Mouse (Mus musculus): Measurements from ENCODE around the gene Dtl. TPM values are rescaled to one million over a fixed set of nuclear protein-coding genes. Genes with fewer than 3 reads are reported as not detected.

Dtl gene
- polyA plus RNA-seq, 1 experiment from 2014 or later, result 39.9 TPM

GRCm38 (mm10) chr1:191569625-191570024, 5.7 kb downstream of the Dtl start:
- Histone ChIP-seq H3K27ac (ENCODE audit: low read length) (no peak overlapping the region), H3K27me3 (ENCODE audit: control insufficient read depth, insufficient read depth, low read length) (no peaks in the 10 kb centered on the region), H3K9ac (ENCODE audit: low read length) (no peak overlapping the region), H3K4me3 (replicated peaks; ENCODE audit: low read length) (no peak overlapping the region), H3K4me2 (ENCODE audit: low read depth, low read length) (no peak overlapping the region), H3K9me3 (replicated peaks; ENCODE audit: control insufficient read depth, low read length) (no peaks in the 10 kb centered on the region), H3K36me3 (ENCODE audit: control insufficient read depth, insufficient read depth, low read length) (no peaks in the 10 kb centered on the region), H3K4me1 (ENCODE audit: control insufficient read depth, insufficient read depth, low read length) (no peaks in the 10 kb centered on the region)
- WGBS, result 93% methylated on average over 2 of the region's 2 CpGs
- ATAC-seq (ENCODE audit: insufficient read depth, low FRiP score), result no peak

- 91% methylated on average over 1 of the region's 1 CpGs for WGBS
These were observed 7.5 kb downstream of the Dtl start for GRCm38 (mm10) chr1:191567859-191568258.

GRCm38 (mm10) chr1:191562823-191563365, 12.4 kb downstream of the Dtl start:
- Histone ChIP-seq H3K27me3 (ENCODE audit: control insufficient read depth, insufficient read depth, low read length) (no peaks in the 10 kb centered on the region), H3K9me3 (replicated peaks; ENCODE audit: control insufficient read depth, low read length) (no peaks in the 10 kb centered on the region), H3K27ac (ENCODE audit: low read length) (no peak overlapping the region), H3K36me3 (ENCODE audit: control insufficient read depth, insufficient read depth, low read length) (no peaks in the 10 kb centered on the region), H3K4me3 (replicated peaks; ENCODE audit: low read length) (no peak overlapping the region), H3K9ac (ENCODE audit: low read length) (no peak overlapping the region), H3K4me2 (ENCODE audit: low read depth, low read length) (no peak overlapping the region), H3K4me1 (ENCODE audit: control insufficient read depth, insufficient read depth, low read length) (no peaks in the 10 kb centered on the region)
- WGBS, result 58% methylated on average over 6 of the region's 6 CpGs
- ATAC-seq (ENCODE audit: insufficient read depth, low FRiP score), result no peak

More at GRCm38 (mm10) chr1:191567859-191568258, 7.5 kb downstream of the Dtl start:
- no peaks in the 10 kb centered on the region for H3K27me3 ChIP-seq (ENCODE audit: control insufficient read depth, insufficient read depth, low read length)
- H3K9me3 ChIP-seq (replicated peaks; ENCODE audit: control insufficient read depth, low read length), result no peaks in the 10 kb centered on the region
- H3K4me1 ChIP-seq (ENCODE audit: control insufficient read depth, insufficient read depth, low read length), result no peaks in the 10 kb centered on the region
- no peak overlapping the region for H3K4me2 ChIP-seq (ENCODE audit: low read depth, low read length)
- no peak overlapping the region for H3K27ac ChIP-seq (ENCODE audit: low read length)
- no peak for ATAC-seq (ENCODE audit: insufficient read depth, low FRiP score)
- H3K4me3 ChIP-seq (replicated peaks; ENCODE audit: low read length), result no peak overlapping the region
- no peak overlapping the region for H3K9ac ChIP-seq (ENCODE audit: low read length)
- H3K36me3 ChIP-seq (ENCODE audit: control insufficient read depth, insufficient read depth, low read length), result no peaks in the 10 kb centered on the region

- Histone ChIP-seq H3K4me1 (ENCODE audit: control insufficient read depth, insufficient read depth, low read length) (no peaks in the 10 kb centered on the region), H3K4me3 (replicated peaks; ENCODE audit: low read length) (no peak overlapping the region), H3K36me3 (ENCODE audit: control insufficient read depth, insufficient read depth, low read length) (peaks cover 6% of the 10 kb centered on the region), H3K9me3 (replicated peaks; ENCODE audit: control insufficient read depth, low read length) (no peaks in the 10 kb centered on the region), H3K27me3 (ENCODE audit: control insufficient read depth, insufficient read depth, low read length) (no peaks in the 10 kb centered on the region), H3K9ac (ENCODE audit: low read length) (no peak overlapping the region), H3K4me2 (ENCODE audit: low read depth, low read length) (no peak overlapping the region), H3K27ac (ENCODE audit: low read length) (no peak overlapping the region)
- WGBS, result 85% methylated on average over 5 of the region's 5 CpGs
- no peak for ATAC-seq (ENCODE audit: insufficient read depth, low FRiP score)
These were observed 15.6 kb downstream of the Dtl start for GRCm38 (mm10) chr1:191559779-191560178.

- no peaks in the 10 kb centered on the region for H3K4me1 ChIP-seq (ENCODE audit: control insufficient read depth, insufficient read depth, low read length)
- H3K27ac ChIP-seq (ENCODE audit: low read length), result no peak overlapping the region
- H3K4me3 ChIP-seq (replicated peaks; ENCODE audit: low read length), result no peak overlapping the region
- peaks cover 10% of the 10 kb centered on the region for H3K36me3 ChIP-seq (ENCODE audit: control insufficient read depth, insufficient read depth, low read length)
- H3K9me3 ChIP-seq (replicated peaks; ENCODE audit: control insufficient read depth, low read length), result no peaks in the 10 kb centered on the region
- 60% methylated on average over 8 of the region's 8 CpGs for WGBS
- peak; percentile 60; the same call in 1 of the 2 replicates for ATAC-seq (ENCODE audit: insufficient read depth, low FRiP score)
- H3K9ac ChIP-seq (ENCODE audit: low read length), result no peak overlapping the region
- H3K27me3 ChIP-seq (ENCODE audit: control insufficient read depth, insufficient read depth, low read length), result no peaks in the 10 kb centered on the region
- H3K4me2 ChIP-seq (ENCODE audit: low read depth, low read length), result no peak overlapping the region
These were observed 18.2 kb downstream of the Dtl start for GRCm38 (mm10) chr1:191557109-191557508.

GRCm38 (mm10) chr1:191550786-191551185, 24.6 kb downstream of the Dtl start:
- no peak overlapping the region for H3K27ac ChIP-seq (ENCODE audit: low read length)
- H3K36me3 ChIP-seq (ENCODE audit: control insufficient read depth, insufficient read depth, low read length), result peaks cover 9% of the 10 kb centered on the region; the same call in 1 of the 2 replicates
- H3K9ac ChIP-seq (ENCODE audit: low read length), result no peak overlapping the region
- no peaks in the 10 kb centered on the region for H3K4me1 ChIP-seq (ENCODE audit: control insufficient read depth, insufficient read depth, low read length)
- H3K27me3 ChIP-seq (ENCODE audit: control insufficient read depth, insufficient read depth, low read length), result no peaks in the 10 kb centered on the region
- 81% methylated on average over 4 of the region's 4 CpGs for WGBS
- no peaks in the 10 kb centered on the region for H3K9me3 ChIP-seq (replicated peaks; ENCODE audit: control insufficient read depth, low read length)
- no peak overlapping the region for H3K4me3 ChIP-seq (replicated peaks; ENCODE audit: low read length)
- no peak overlapping the region for H3K4me2 ChIP-seq (ENCODE audit: low read depth, low read length)
- no peak for ATAC-seq (ENCODE audit: insufficient read depth, low FRiP score)

GRCm38 (mm10) chr1:191543747-191544146, 31.6 kb downstream of the Dtl start:
- Histone ChIP-seq H3K27ac (ENCODE audit: low read length) (no peak overlapping the region), H3K9me3 (replicated peaks; ENCODE audit: control insufficient read depth, low read length) (no peaks in the 10 kb centered on the region), H3K4me3 (replicated peaks; ENCODE audit: low read length) (no peak overlapping the region), H3K4me1 (ENCODE audit: control insufficient read depth, insufficient read depth, low read length) (no peaks in the 10 kb centered on the region), H3K27me3 (ENCODE audit: control insufficient read depth, insufficient read depth, low read length) (no peaks in the 10 kb centered on the region), H3K4me2 (ENCODE audit: low read depth, low read length) (no peak overlapping the region), H3K9ac (ENCODE audit: low read length) (no peak overlapping the region), H3K36me3 (ENCODE audit: control insufficient read depth, insufficient read depth, low read length) (peaks cover 7% of the 10 kb centered on the region)
- WGBS, result 80% methylated on average over 3 of the region's 3 CpGs
- ATAC-seq (ENCODE audit: insufficient read depth, low FRiP score), result no peak

- Histone ChIP-seq H3K27ac (ENCODE audit: low read length) (no peak overlapping the region), H3K27me3 (ENCODE audit: control insufficient read depth, insufficient read depth, low read length) (no peaks in the 10 kb centered on the region), H3K4me3 (replicated peaks; ENCODE audit: low read length) (no peak overlapping the region), H3K9ac (ENCODE audit: low read length) (no peak overlapping the region), H3K4me1 (ENCODE audit: control insufficient read depth, insufficient read depth, low read length) (no peaks in the 10 kb centered on the region), H3K4me2 (ENCODE audit: low read depth, low read length) (no peak overlapping the region), H3K36me3 (ENCODE audit: control insufficient read depth, insufficient read depth, low read length) (peaks cover 5% of the 10 kb centered on the region), H3K9me3 (replicated peaks; ENCODE audit: control insufficient read depth, low read length) (no peaks in the 10 kb centered on the region)
- ATAC-seq (ENCODE audit: insufficient read depth, low FRiP score), result no peak
- 73% methylated on average over 4 of the region's 4 CpGs for WGBS
These were observed 33.7 kb downstream of the Dtl start for GRCm38 (mm10) chr1:191541619-191542018.

- Histone ChIP-seq H3K36me3 (ENCODE audit: control insufficient read depth, insufficient read depth, low read length) (peaks cover 3% of the 10 kb centered on the region), H3K9ac (ENCODE audit: low read length) (no peak overlapping the region), H3K9me3 (replicated peaks; ENCODE audit: control insufficient read depth, low read length) (no peaks in the 10 kb centered on the region), H3K4me1 (ENCODE audit: control insufficient read depth, insufficient read depth, low read length) (no peaks in the 10 kb centered on the region), H3K27ac (ENCODE audit: low read length) (no peak overlapping the region), H3K27me3 (ENCODE audit: control insufficient read depth, insufficient read depth, low read length) (no peaks in the 10 kb centered on the region), H3K4me3 (replicated peaks; ENCODE audit: low read length) (no peak overlapping the region), H3K4me2 (ENCODE audit: low read depth, low read length) (no peak overlapping the region)
- whole genome bisulfite sequencing, result 87% methylated on average over 9 of the region's 9 CpGs
- ATAC-seq (ENCODE audit: insufficient read depth, low FRiP score), result no peak
These were observed 34.3 kb downstream of the Dtl start for GRCm38 (mm10) chr1:191541014-191541413.
